Mouse (Mus musculus) midbrain, embryonic 10.5 days (tissue): Measurements from ENCODE around the gene Vsnl1. TPM values are rescaled to one million over a fixed set of nuclear protein-coding genes. Genes with fewer than 3 reads are reported as not detected.

ENCODE experiments used
- DNase-seq: peaks from one replicate; pipeline ENCODE4 v3.0.0-alpha.2; 2017; ENCODE audit warnings: low spot score
- H3K27ac ChIP-seq: fragments of 300-500 bp; sonication (generic); replicated peaks from 2 replicates; pipeline ENCODE4 v1.5.1; 2016; ENCODE audit warnings: mild to moderate bottlenecking
- H3K27me3 ChIP-seq: fragments of 300-500 bp; sonication (generic); 2 replicates; pipeline ENCODE4 v1.6.1; 2016; ENCODE audit warnings: low read depth, mild to moderate bottlenecking; ENCODE audit not compliant: poor library complexity, severe bottlenecking
- H3K36me3 ChIP-seq: fragments of 300-500 bp; sonication (generic); 2 replicates; pipeline ENCODE4 v1.6.1; 2016; ENCODE audit warnings: mild to moderate bottlenecking, moderate library complexity
- H3K4me1 ChIP-seq: fragments of 300-500 bp; sonication (generic); 2 replicates; pipeline ENCODE4 v1.6.1; 2016
- H3K4me3 ChIP-seq: fragments of 300-500 bp; sonication (generic); 2 replicates; pipeline ENCODE4 v1.5.1; 2016; ENCODE audit warnings: mild to moderate bottlenecking, moderate library complexity
- H3K9me3 ChIP-seq: fragments of 300-500 bp; sonication (generic); replicated peaks from 2 replicates; pipeline ENCODE4 v1.6.1; 2016; ENCODE audit warnings: mild to moderate bottlenecking
- WGBS: fragments of 180-500 bp; shearing (Covaris S2); methylation state at CpG from one replicate; pipeline ENCODE4 v1.1.7; 2016; 5-methylcytosine and 5-hydroxymethylcytosine counted together
- polyA plus RNA-seq: library from polyadenylated mRNA; unstranded; fragments of >200 nt; fragmentation: Nextera tagmentation; extraction: Ambion mirVana; gene quantifications from 2 replicates; pipeline ENCODE4 v1.2.1, GENCODE M21; 2016

Gene Vsnl1
- polyA plus RNA-seq, 1 experiment from 2014 or later: 0.75 TPM

- no peaks in the 10 kb centered on the region for H3K9me3 ChIP-seq
- WGBS: 73% methylated on average over 4 of the region's 4 CpGs
- no peak overlapping the region for H3K27ac ChIP-seq
- H3K4me3 ChIP-seq: no peak overlapping the region
- H3K36me3 ChIP-seq: no peaks in the 10 kb centered on the region
- no peak for DNase-seq
- no peaks in the 10 kb centered on the region for H3K27me3 ChIP-seq
- H3K4me1 ChIP-seq: no peaks in the 10 kb centered on the region
These were observed 9.0 kb downstream of the Vsnl1 start for GRCm38 (mm10) chr12:11427396-11427795.

GRCm38 (mm10) chr12:11418112-11418511 lies 18.3 kb downstream of the Vsnl1 start:
- H3K4me1 ChIP-seq: no peaks in the 10 kb centered on the region
- no peak for DNase-seq
- 90% methylated on average over 6 of the region's 6 CpGs for WGBS

GRCm38 (mm10) chr12:11407679-11408078 lies 28.7 kb downstream of the Vsnl1 start:
- H3K4me1 ChIP-seq: no peaks in the 10 kb centered on the region
- no peaks in the 10 kb centered on the region for H3K36me3 ChIP-seq
- no peak overlapping the region for H3K4me3 ChIP-seq
- 90% methylated on average over 4 of the region's 4 CpGs for WGBS
- no peak overlapping the region for H3K27ac ChIP-seq
- H3K27me3 ChIP-seq: no peaks in the 10 kb centered on the region
- no peaks in the 10 kb centered on the region for H3K9me3 ChIP-seq
- DNase-seq: no peak

More at GRCm38 (mm10) chr12:11418112-11418511, 18.3 kb downstream of the Vsnl1 start:
- Histone ChIP-seq H3K9me3 (no peaks in the 10 kb centered on the region; the same call in 1 of the 2 replicates), H3K27me3 (no peaks in the 10 kb centered on the region), H3K4me3 (no peak overlapping the region), H3K36me3 (no peaks in the 10 kb centered on the region), H3K27ac (no peak overlapping the region)

- H3K4me1 ChIP-seq: no peaks in the 10 kb centered on the region
- no peak for DNase-seq
- no peak overlapping the region for H3K27ac ChIP-seq
- no peaks in the 10 kb centered on the region for H3K9me3 ChIP-seq
- WGBS: 94% methylated on average over 6 of the region's 6 CpGs
- H3K36me3 ChIP-seq: no peaks in the 10 kb centered on the region
- H3K27me3 ChIP-seq: no peaks in the 10 kb centered on the region
- no peak overlapping the region for H3K4me3 ChIP-seq
These were observed 37.6 kb downstream of the Vsnl1 start for GRCm38 (mm10) chr12:11398791-11399190.

GRCm38 (mm10) chr12:11397029-11397428 lies 39.4 kb downstream of the Vsnl1 start:
- no peaks in the 10 kb centered on the region for H3K27me3 ChIP-seq
- H3K4me3 ChIP-seq: no peak overlapping the region
- no peak overlapping the region for H3K27ac ChIP-seq
- DNase-seq: no peak
- H3K9me3 ChIP-seq: no peaks in the 10 kb centered on the region
- peaks cover 6% of the 10 kb centered on the region; the same call in 1 of the 2 replicates for H3K4me1 ChIP-seq
- 86% methylated on average over 5 of the region's 5 CpGs for WGBS
- no peaks in the 10 kb centered on the region for H3K36me3 ChIP-seq

- no peaks in the 10 kb centered on the region for H3K27me3 ChIP-seq
- H3K9me3 ChIP-seq: no peaks in the 10 kb centered on the region
- H3K4me1 ChIP-seq: peaks cover 11% of the 10 kb centered on the region; the same call in 1 of the 2 replicates
- DNase-seq: no peak
- no peak overlapping the region for H3K4me3 ChIP-seq
- H3K36me3 ChIP-seq: no peaks in the 10 kb centered on the region
- H3K27ac ChIP-seq: no peak overlapping the region
- WGBS: 73% methylated on average over 2 of the region's 2 CpGs
These were observed 40.9 kb downstream of the Vsnl1 start for GRCm38 (mm10) chr12:11395470-11395869.

- no peak overlapping the region for H3K27ac ChIP-seq
- no peaks in the 10 kb centered on the region for H3K36me3 ChIP-seq
- no peaks in the 10 kb centered on the region for H3K9me3 ChIP-seq
- H3K4me1 ChIP-seq: peaks cover 11% of the 10 kb centered on the region; the same call in 1 of the 2 replicates
- no peak overlapping the region for H3K4me3 ChIP-seq
- DNase-seq: peak; percentile 26
- 37% methylated on average over 1 of the region's 1 CpGs for WGBS
- no peaks in the 10 kb centered on the region for H3K27me3 ChIP-seq
These were observed 43.9 kb downstream of the Vsnl1 start for GRCm38 (mm10) chr12:11392525-11392924.

- no peak for DNase-seq
- H3K9me3 ChIP-seq: no peaks in the 10 kb centered on the region
- no peak overlapping the region for H3K4me3 ChIP-seq
- peaks cover 11% of the 10 kb centered on the region; the same call in 1 of the 2 replicates for H3K4me1 ChIP-seq
- WGBS: 78% methylated on average over 7 of the region's 7 CpGs
- H3K27ac ChIP-seq: no peak overlapping the region
- H3K27me3 ChIP-seq: no peaks in the 10 kb centered on the region
- no peaks in the 10 kb centered on the region for H3K36me3 ChIP-seq
These were observed 45.0 kb downstream of the Vsnl1 start for GRCm38 (mm10) chr12:11391244-11391949.

GRCm38 (mm10) chr12:11389141-11389540 lies 47.3 kb downstream of the Vsnl1 start:
- no peaks in the 10 kb centered on the region for H3K27me3 ChIP-seq
- H3K36me3 ChIP-seq: no peaks in the 10 kb centered on the region
- H3K9me3 ChIP-seq: no peaks in the 10 kb centered on the region
- 95% methylated on average over 7 of the region's 7 CpGs for WGBS
- peaks cover 11% of the 10 kb centered on the region; the same call in 1 of the 2 replicates for H3K4me1 ChIP-seq
- H3K27ac ChIP-seq: no peak overlapping the region
- H3K4me3 ChIP-seq: no peak overlapping the region
- no peak for DNase-seq

GRCm38 (mm10) chr12:11384754-11385153 lies 51.7 kb downstream of the Vsnl1 start:
- no peak overlapping the region for H3K4me3 ChIP-seq
- H3K36me3 ChIP-seq: no peaks in the 10 kb centered on the region
- no peaks in the 10 kb centered on the region for H3K4me1 ChIP-seq
- no peaks in the 10 kb centered on the region for H3K9me3 ChIP-seq
- H3K27me3 ChIP-seq: no peaks in the 10 kb centered on the region
- DNase-seq: no peak
- H3K27ac ChIP-seq: no peak overlapping the region
- 93% methylated on average over 1 of the region's 1 CpGs for WGBS

- Histone ChIP-seq H3K9me3 (no peaks in the 10 kb centered on the region), H3K27ac (no peak overlapping the region), H3K36me3 (no peaks in the 10 kb centered on the region), H3K27me3 (no peaks in the 10 kb centered on the region), H3K4me1 (no peaks in the 10 kb centered on the region), H3K4me3 (no peak overlapping the region)
- 86% methylated on average over 2 of the region's 2 CpGs for WGBS
- no peak for DNase-seq
These were observed 57.0 kb downstream of the Vsnl1 start for GRCm38 (mm10) chr12:11379396-11379795.

GRCm38 (mm10) chr12:11370056-11370455 lies 66.4 kb downstream of the Vsnl1 start:
- no peaks in the 10 kb centered on the region for H3K36me3 ChIP-seq
- 66% methylated on average over 4 of the region's 4 CpGs for WGBS
- DNase-seq: no peak
- H3K27me3 ChIP-seq: no peaks in the 10 kb centered on the region
- H3K27ac ChIP-seq: no peak overlapping the region
- H3K9me3 ChIP-seq: no peaks in the 10 kb centered on the region
- peaks cover 5% of the 10 kb centered on the region; the same call in 1 of the 2 replicates for H3K4me1 ChIP-seq
- no peak overlapping the region for H3K4me3 ChIP-seq

- 78% methylated on average over 3 of the region's 3 CpGs for WGBS
- Histone ChIP-seq H3K4me3 (no peak overlapping the region), H3K36me3 (no peaks in the 10 kb centered on the region), H3K27me3 (no peaks in the 10 kb centered on the region), H3K9me3 (no peaks in the 10 kb centered on the region), H3K4me1 (peaks cover 5% of the 10 kb centered on the region; the same call in 1 of the 2 replicates), H3K27ac (no peak overlapping the region)
- DNase-seq: no peak
These were observed 69.2 kb downstream of the Vsnl1 start for GRCm38 (mm10) chr12:11367099-11367765.
